Mouse (Mus musculus) cortical plate, adult 2 months (tissue): ENCODE data around the gene Kat5.

Source experiments
- CTCF ChIP-seq: fragments of 200-500 bp; IDR thresholded peaks from 2 replicates; pipeline ENCODE4 v1.5.1; 2011; ENCODE audit warnings: mild to moderate bottlenecking, control low read depth, low read length; ENCODE audit not compliant: insufficient read depth; ENCODE audit errors: extremely low read depth
- POLR2A ChIP-seq: fragments of 200-500 bp; IDR thresholded peaks from 2 replicates; pipeline ENCODE4 v1.6.1; 2011; ENCODE audit warnings: mild to moderate bottlenecking, low read length, control low read depth; ENCODE audit not compliant: insufficient read depth; ENCODE audit errors: extremely low read depth

DNA sequence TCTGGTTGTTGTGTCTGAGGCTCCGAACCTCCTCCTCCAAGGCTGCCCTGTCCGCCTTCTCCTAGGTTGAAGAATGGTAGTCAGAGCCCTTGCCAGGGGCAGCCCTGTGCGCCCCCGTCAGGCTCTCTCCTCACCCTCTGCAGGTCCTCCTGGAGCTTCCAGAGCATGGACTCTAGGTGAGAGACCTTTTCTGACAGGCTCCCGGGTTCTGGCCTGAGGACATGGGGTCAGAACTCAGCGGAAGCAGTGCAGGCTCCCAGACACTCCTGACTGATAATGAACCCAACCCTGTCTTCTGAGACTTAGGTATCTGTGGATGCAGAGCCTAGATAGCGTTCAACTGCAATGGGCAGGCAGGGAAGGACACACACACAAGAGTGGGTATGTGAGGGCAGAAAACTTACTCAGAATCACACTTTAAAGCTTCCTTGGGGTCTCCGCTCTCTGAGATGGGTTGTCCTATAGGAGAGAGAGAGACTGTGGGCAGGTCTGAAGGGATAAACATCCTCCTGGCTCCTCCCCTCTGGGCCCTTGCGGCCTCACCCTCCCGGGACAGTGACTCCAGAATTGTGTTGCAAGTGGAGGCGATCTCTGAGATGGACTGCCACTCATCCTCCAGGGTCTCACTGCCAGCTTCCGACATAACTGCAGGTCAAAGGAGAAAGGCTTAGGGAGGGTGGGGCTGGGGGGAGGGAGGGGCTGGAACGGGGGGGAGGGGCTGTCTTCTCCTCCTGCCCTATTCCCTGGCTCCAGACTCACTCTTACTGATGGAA lies 41.7 kb upstream of the Kat5 start:
- no peak for TF ChIP-seq POLR2A
- no peak for TF ChIP-seq CTCF
